Mouse (Mus musculus) cerebellum, postnatal 36 days (tissue): ENCODE data around the gene Palm3.

ENCODE experiments used
- DNase-seq, 2 experiments: peaks; one replicate each; pipeline ENCODE4 v3.0.0; 2021 to 2022; ENCODE audit warnings: mixed read lengths in 2 of 2

Gene Palm3

GRCm38 (mm10) chr8:84025863-84026262 lies 4.6 kb downstream of the Palm3 start:
- DNase-seq = no peak

GRCm38 (mm10) chr8:84027449-84027848 lies 6.2 kb downstream of the Palm3 start:
- no peak for DNase-seq

GRCm38 (mm10) chr8:84029272-84029671 lies 8.0 kb downstream of the Palm3 start:
- DNase-seq = no peak

- DNase-seq = no peak
Observed at GRCm38 (mm10) chr8:84032777-84033176, 11.5 kb downstream of the Palm3 start.

GRCm38 (mm10) chr8:84038015-84038414 lies 16.7 kb downstream of the Palm3 start:
- DNase-seq = no peak

GRCm38 (mm10) chr8:84039050-84039449 lies 17.8 kb downstream of the Palm3 start:
- DNase-seq = peak; percentile 75 to 81

GRCm38 (mm10) chr8:84042066-84042947 lies 21.0 kb downstream of the Palm3 start, which contains the start of gene Il27ra:
Gene Il27ra, minus strand, starts transcription at chr8:84042589.
- DNase-seq = peak; percentile 20 to 49

- no peak for DNase-seq
Observed at GRCm38 (mm10) chr8:84042948-84043342, 21.7 kb downstream of the Palm3 start.

- DNase-seq = no peak
Observed at GRCm38 (mm10) chr8:84044103-84044502, 22.8 kb downstream of the Palm3 start.

GRCm38 (mm10) chr8:84044900-84045299 lies 23.6 kb downstream of the Palm3 start, which contains the start of gene Rln3:
Gene Rln3, minus strand, starts transcription at chr8:84045000.
- DNase-seq = no peak

GRCm38 (mm10) chr8:84046505-84046904 lies 25.2 kb downstream of the Palm3 start:
- no peak for DNase-seq

- DNase-seq = no peak
Observed at GRCm38 (mm10) chr8:84048171-84048570, 26.9 kb downstream of the Palm3 start.

GRCm38 (mm10) chr8:84052746-84053145 lies 31.5 kb downstream of the Palm3 start:
- DNase-seq = no peak

- DNase-seq = no peak
Observed at GRCm38 (mm10) chr8:84053229-84053628, 32.0 kb downstream of the Palm3 start.

GRCm38 (mm10) chr8:84057827-84058226 lies 36.6 kb downstream of the Palm3 start:
- DNase-seq = no peak

- DNase-seq = no peak
Observed at GRCm38 (mm10) chr8:84059226-84059625, 38.0 kb downstream of the Palm3 start.

GRCm38 (mm10) chr8:84060245-84060644 lies 39.0 kb downstream of the Palm3 start:
- no peak for DNase-seq

- no peak for DNase-seq
Observed at GRCm38 (mm10) chr8:84063861-84064610, 42.8 kb downstream of the Palm3 start.

GRCm38 (mm10) chr8:84065037-84065436 lies 43.8 kb downstream of the Palm3 start, which contains the start of gene Gm10643:
Gene Gm10643, minus strand, starts transcription at chr8:84065137.
- DNase-seq = no peak

- no peak for DNase-seq
Observed at GRCm38 (mm10) chr8:84065457-84066072, 44.3 kb downstream of the Palm3 start.

GRCm38 (mm10) chr8:84066291-84066930 lies 45.1 kb downstream of the Palm3 start, which contains the start of gene Rfx1:
Gene Rfx1, plus strand, starts transcription at chr8:84066834.
- peak; percentile 99 for DNase-seq

GRCm38 (mm10) chr8:84067047-84067573 lies 45.8 kb downstream of the Palm3 start:
- peak; percentile 95 for DNase-seq
